Mouse (Mus musculus) limb, embryonic 14.5 days (tissue): Measurements from ENCODE around the gene Wrap53. TPM values are rescaled to one million over a fixed set of nuclear protein-coding genes. Genes with fewer than 3 reads are reported as not detected.

ENCODE experiments used
- ATAC-seq: fragments of 200-750 bp; cut with Nextera tagmentation; 2 replicates; pipeline ENCODE4 v1.8.0; 2017; ENCODE audit warnings: low read depth, moderate number of reproducible peaks, moderate TSS enrichment; ENCODE audit not compliant: low FRiP score
- DNase-seq: peaks from one replicate; pipeline ENCODE4 v3.0.0-alpha.2; 2015; ENCODE audit warnings: low spot score
- H3K27ac ChIP-seq: fragments of 300-500 bp; sonication (generic); replicated peaks from 2 replicates; pipeline ENCODE4 v1.5.1; 2014; ENCODE audit warnings: low read depth, mild to moderate bottlenecking, low read length, moderate library complexity, mixed read lengths
- H3K27me3 ChIP-seq: fragments of 300-500 bp; sonication (generic); 2 replicates; pipeline ENCODE4 v1.6.1; 2014; ENCODE audit warnings: low read length, mixed read lengths; ENCODE audit not compliant: control insufficient read depth, insufficient read depth
- H3K36me3 ChIP-seq: fragments of 300-500 bp; sonication (generic); 2 replicates; pipeline ENCODE4 v1.6.1; 2014; ENCODE audit warnings: mild to moderate bottlenecking, low read length, moderate library complexity, mixed read lengths; ENCODE audit not compliant: control insufficient read depth, insufficient read depth
- H3K4me1 ChIP-seq: fragments of 300-500 bp; sonication (generic); 2 replicates; pipeline ENCODE4 v1.6.1; 2014; ENCODE audit warnings: antibody characterized with exemption, low read length, mixed read lengths; ENCODE audit not compliant: control insufficient read depth, insufficient read depth
- H3K4me2 ChIP-seq: fragments of 300-500 bp; sonication (generic); replicated peaks from 2 replicates; pipeline ENCODE4 v1.6.1; 2014; ENCODE audit warnings: low read depth, mild to moderate bottlenecking, low read length, moderate library complexity; ENCODE audit not compliant: severe bottlenecking
- H3K4me3 ChIP-seq: fragments of 300-500 bp; sonication (generic); replicated peaks from 2 replicates; pipeline ENCODE4 v1.5.1; 2014; ENCODE audit warnings: low read length
- H3K9ac ChIP-seq: fragments of 300-500 bp; sonication (generic); 2 replicates; pipeline ENCODE4 v1.6.1; 2014; ENCODE audit warnings: mild to moderate bottlenecking, low read depth, low read length, moderate library complexity; ENCODE audit not compliant: severe bottlenecking
- H3K9me3 ChIP-seq: fragments of 300-500 bp; sonication (generic); 2 replicates; pipeline ENCODE4 v1.6.1; 2016; ENCODE audit warnings: low read length; ENCODE audit not compliant: control insufficient read depth
- POLR2A ChIP-seq: fragments of 200-500 bp; IDR thresholded peaks from 2 replicates; pipeline ENCODE4 v1.8.0; 2012; ENCODE audit warnings: inconsistent platforms, mild to moderate bottlenecking, moderate library complexity, borderline replicate concordance; ENCODE audit not compliant: insufficient read depth, insufficient read length; ENCODE audit errors: extremely low read depth
- WGBS: fragments of 180-500 bp; shearing (Covaris S2); extraction: QIAGEN DNeasy Blood & Tissue Kit; methylation state at CpG from one replicate; pipeline ENCODE4 v1.1.7; 2014; 5-methylcytosine and 5-hydroxymethylcytosine counted together
- polyA plus RNA-seq, 2 experiments: library from polyadenylated mRNA; depleted of rRNA in 1 of 2; stranded (reverse) in 1 of 2; unstranded in 1 of 2; fragments of >200 nt; fragmentation: Nextera tagmentation in 1 of 2; extraction: Ambion mirVana in 1 of 2; gene quantifications; 2 replicates each; pipeline versions ENCODE4 v1.2.1 to v1.2.3; 2012 to 2014

The Wrap53 gene
- polyA plus RNA-seq, 2 experiments: 19.0 to 20.6 TPM

DNA sequence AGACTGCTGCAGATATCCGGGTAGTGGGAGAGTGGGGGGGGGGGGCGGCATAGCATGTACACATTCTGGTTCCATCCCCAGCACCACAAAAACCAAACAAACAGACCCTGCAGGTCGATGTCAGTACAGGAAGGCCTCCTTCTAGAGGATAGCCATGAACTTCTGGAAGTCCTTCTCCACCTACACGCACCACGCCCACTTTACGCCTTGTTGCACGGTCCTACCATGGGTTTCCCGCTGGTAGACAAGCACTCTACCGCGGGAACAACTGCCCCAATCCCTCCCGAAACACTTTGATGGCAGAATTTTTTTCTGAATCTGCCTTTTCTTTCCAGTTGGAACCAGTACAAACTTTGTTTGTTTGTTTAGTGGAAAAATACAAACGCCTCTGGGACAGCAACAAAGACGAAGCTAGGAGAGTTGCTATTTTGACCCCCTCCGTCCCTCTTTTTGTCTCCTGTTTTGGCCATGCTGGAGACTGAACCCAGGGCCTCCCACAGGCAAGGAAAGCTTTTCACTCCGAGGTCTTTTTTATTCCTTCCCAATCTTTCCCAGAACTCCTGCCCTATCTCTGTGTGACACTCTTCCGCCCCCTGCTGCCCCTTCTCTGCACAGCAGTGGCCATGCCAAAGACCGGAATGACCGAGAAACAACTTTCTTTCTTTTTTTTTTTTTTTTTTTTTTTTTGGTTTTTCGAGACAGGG lies 33.6 kb upstream of the Wrap53 start:
- Histone ChIP-seq H3K27ac (no peak overlapping the region), H3K9ac (no peak overlapping the region), H3K27me3 (no peaks in the 10 kb centered on the region), H3K4me3 (no peak overlapping the region), H3K9me3 (no peaks in the 10 kb centered on the region), H3K4me2 (peak overlapping the region; percentile 30), H3K4me1 (peaks cover 4% of the 10 kb centered on the region; the same call in 1 of the 2 replicates), H3K36me3 (no peaks in the 10 kb centered on the region)
- peak; percentile 70 for ATAC-seq
- WGBS: 11% methylated on average over 19 of the region's 19 CpGs
- no peak for TF ChIP-seq POLR2A
- peak; percentile 78 for DNase-seq

DNA sequence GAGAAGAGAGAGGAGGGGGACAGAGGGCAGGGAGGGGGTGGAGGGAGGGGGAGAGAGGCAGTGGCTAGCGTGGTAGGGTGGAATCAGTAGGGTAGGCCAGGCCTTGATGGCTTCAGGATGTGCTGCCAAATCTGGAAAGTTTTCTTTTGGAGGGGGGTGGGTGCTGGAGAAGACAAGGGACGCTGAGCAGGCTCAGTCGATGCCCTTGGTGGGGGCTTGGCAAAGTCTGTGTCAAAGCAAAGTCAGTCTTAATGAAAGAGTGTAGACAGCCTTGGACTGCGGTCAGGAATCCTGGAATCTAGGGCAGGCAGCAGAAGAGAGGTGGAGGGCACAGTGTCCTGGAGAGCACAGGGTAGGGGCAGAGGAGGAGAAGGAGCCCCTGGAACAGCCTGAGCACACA lies 30.8 kb upstream of the Wrap53 start:
- DNase-seq: no peak
- no peak for TF ChIP-seq POLR2A
- Histone ChIP-seq H3K4me2 (no peak overlapping the region), H3K36me3 (no peaks in the 10 kb centered on the region), H3K4me1 (peaks cover 9% of the 10 kb centered on the region), H3K4me3 (no peak overlapping the region), H3K9ac (no peak overlapping the region), H3K27me3 (no peaks in the 10 kb centered on the region), H3K27ac (no peak overlapping the region), H3K9me3 (no peaks in the 10 kb centered on the region)
- no peak for ATAC-seq
- WGBS: 64% methylated on average over 4 of the region's 4 CpGs

DNA sequence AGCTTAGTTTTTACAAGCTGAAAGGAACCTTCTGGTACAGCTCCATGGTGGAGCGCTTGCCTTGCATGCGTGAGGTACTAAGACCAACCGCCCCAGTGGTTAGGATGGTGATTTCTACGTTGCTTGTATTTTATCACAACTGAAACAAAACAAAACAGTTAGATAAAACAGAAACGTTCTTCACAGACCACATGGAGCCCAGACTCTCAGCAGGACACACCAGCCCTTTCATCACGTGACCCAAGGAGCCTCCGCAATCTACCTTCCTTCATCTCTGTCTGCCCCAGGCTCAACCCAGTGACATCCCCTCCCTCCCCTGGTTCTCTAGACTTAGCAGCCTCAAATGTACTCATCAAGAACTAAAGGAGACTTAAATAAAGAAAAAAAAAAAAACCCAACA lies 29.4 kb upstream of the Wrap53 start:
- no peak for TF ChIP-seq POLR2A
- ATAC-seq: no peak
- Histone ChIP-seq H3K4me2 (no peak overlapping the region), H3K27me3 (no peaks in the 10 kb centered on the region; the same call in 1 of the 2 replicates), H3K4me1 (peaks cover 12% of the 10 kb centered on the region), H3K27ac (no peak overlapping the region), H3K9ac (no peak overlapping the region), H3K9me3 (no peaks in the 10 kb centered on the region), H3K4me3 (no peak overlapping the region), H3K36me3 (no peaks in the 10 kb centered on the region)
- DNase-seq: no peak
- 57% methylated on average over 7 of the region's 7 CpGs for WGBS

DNA sequence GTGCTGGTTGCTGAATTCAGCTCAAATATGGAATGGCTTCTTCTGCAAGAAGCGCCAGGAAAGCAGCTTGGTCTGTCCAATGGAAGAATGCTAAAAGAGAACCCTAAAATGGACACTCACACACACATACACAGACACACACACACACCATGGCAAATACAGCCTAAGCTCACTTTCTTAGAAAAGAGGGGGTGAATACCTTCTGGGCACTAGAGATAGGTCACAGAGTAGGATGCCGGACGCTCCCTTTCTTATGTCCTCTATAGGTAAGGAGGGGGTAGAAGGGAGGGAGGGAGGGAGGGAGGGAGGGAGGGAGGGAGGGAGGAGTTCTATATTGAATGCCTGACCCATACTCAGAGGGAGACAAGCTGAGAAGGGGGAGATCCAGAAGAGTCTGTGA lies 28.5 kb upstream of the Wrap53 start:
- Histone ChIP-seq H3K4me3 (no peak overlapping the region), H3K9ac (no peak overlapping the region), H3K9me3 (no peaks in the 10 kb centered on the region), H3K27me3 (no peaks in the 10 kb centered on the region; the same call in 1 of the 2 replicates), H3K27ac (no peak overlapping the region), H3K36me3 (no peaks in the 10 kb centered on the region), H3K4me2 (no peak overlapping the region), H3K4me1 (peaks cover 10% of the 10 kb centered on the region)
- DNase-seq: no peak
- 81% methylated on average over 3 of the region's 3 CpGs for WGBS
- ATAC-seq: no peak
- TF ChIP-seq POLR2A: no peak

DNA sequence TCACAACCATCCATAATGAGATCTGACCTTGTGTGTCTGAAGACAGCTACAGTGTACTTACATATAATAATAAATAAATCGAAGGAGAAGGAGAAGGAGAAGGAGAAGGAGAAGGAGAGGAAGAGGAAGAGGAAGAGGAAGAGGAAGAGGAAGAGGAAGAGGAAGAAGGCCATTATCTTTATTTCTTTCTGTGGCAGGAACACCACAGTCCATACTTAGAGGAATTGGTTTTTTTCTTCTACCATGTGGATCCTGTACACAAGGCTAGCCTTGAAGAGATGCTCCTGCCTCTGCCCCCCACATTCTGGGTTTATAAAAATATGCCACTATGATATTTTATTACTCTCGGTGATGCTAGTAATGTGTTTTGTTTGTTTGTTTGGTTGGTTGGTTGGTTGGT lies 26.8 kb upstream of the Wrap53 start:
- no peak for TF ChIP-seq POLR2A
- Histone ChIP-seq H3K9ac (no peak overlapping the region), H3K27ac (no peak overlapping the region), H3K9me3 (no peaks in the 10 kb centered on the region), H3K4me3 (no peak overlapping the region), H3K27me3 (no peaks in the 10 kb centered on the region; the same call in 1 of the 2 replicates), H3K36me3 (0 out of 2 replicates have a peak, but pooled peaks cover 2% of the 10 kb centered on the region), H3K4me1 (peaks cover 9% of the 10 kb centered on the region), H3K4me2 (no peak overlapping the region)
- 89% methylated on average over 2 of the region's 2 CpGs for WGBS
- no peak for DNase-seq
- ATAC-seq: no peak
